Mouse (Mus musculus) hindbrain, embryonic 16.5 days (tissue): ENCODE results near the gene Nceh1. TPM values are rescaled to one million over a fixed set of nuclear protein-coding genes. Genes with fewer than 3 reads are reported as not detected.
"Not testable (repeated sequence)": the region's sequence is repeated elsewhere in the genome, so short reads cannot be mapped to it uniquely, and the experiment has no call there.

Experiments used
- ATAC-seq: fragments of 200-750 bp; cut with Nextera tagmentation; 2 replicates; pipeline ENCODE4 v1.8.0; 2017; ENCODE audit warnings: moderate TSS enrichment, moderate library complexity
- H3K27ac ChIP-seq: fragments of 300-500 bp; sonication (generic); 2 replicates; pipeline ENCODE4 v1.5.1; 2014; ENCODE audit warnings: low read depth, mild to moderate bottlenecking, control low read depth, low read length, moderate library complexity
- H3K27me3 ChIP-seq: fragments of 300-500 bp; sonication (generic); replicated peaks from 2 replicates; pipeline ENCODE4 v1.6.1; 2014; ENCODE audit warnings: low read length; ENCODE audit not compliant: control insufficient read depth, insufficient read depth
- H3K36me3 ChIP-seq: fragments of 300-500 bp; sonication (generic); 2 replicates; pipeline ENCODE4 v1.6.1; 2014; ENCODE audit warnings: mild to moderate bottlenecking, low read length, moderate library complexity, mixed read lengths; ENCODE audit not compliant: control insufficient read depth, insufficient read depth
- H3K4me1 ChIP-seq: fragments of 300-500 bp; sonication (generic); 2 replicates; pipeline ENCODE4 v1.6.1; 2014; ENCODE audit warnings: low read depth, low read length; ENCODE audit not compliant: control insufficient read depth, insufficient read depth
- H3K4me2 ChIP-seq: fragments of 300-500 bp; sonication (generic); 2 replicates; pipeline ENCODE4 v1.6.1; 2014; ENCODE audit warnings: mild to moderate bottlenecking, low read length, control low read depth, moderate library complexity
- H3K4me3 ChIP-seq: fragments of 300-500 bp; sonication (generic); 2 replicates; pipeline ENCODE4 v1.5.1; 2014; ENCODE audit warnings: mild to moderate bottlenecking, low read length, control low read depth, moderate library complexity
- H3K9ac ChIP-seq: fragments of 300-500 bp; sonication (generic); 2 replicates; pipeline ENCODE4 v1.6.1; 2014; ENCODE audit warnings: low read depth, mild to moderate bottlenecking, control low read depth, low read length, moderate library complexity
- H3K9me3 ChIP-seq: fragments of 300-500 bp; sonication (generic); 2 replicates; pipeline ENCODE4 v1.6.1; 2014; ENCODE audit warnings: mild to moderate bottlenecking, low read length, moderate library complexity; ENCODE audit not compliant: control insufficient read depth
- WGBS: fragments of 180-500 bp; shearing (Covaris S2); extraction: QIAGEN DNeasy Blood & Tissue Kit; methylation state at CpG from one replicate; pipeline ENCODE4 v1.1.7; 2014; 5-methylcytosine and 5-hydroxymethylcytosine counted together
- polyA plus RNA-seq: library from polyadenylated mRNA; unstranded; fragments of >200 nt; fragmentation: Nextera tagmentation; extraction: Ambion mirVana; gene quantifications from 2 replicates; pipeline ENCODE4 v1.2.1, GENCODE M21; 2015

Gene Nceh1
- polyA plus RNA-seq, 1 experiment from 2014 or later, result 25.1 TPM

GRCm38 (mm10) chr3:27283796-27284195 lies 101.0 kb downstream of the Nceh1 start:
- H3K9ac ChIP-seq, result no peak overlapping the region; the same call in 1 of the 2 replicates
- no peaks in the 10 kb centered on the region for H3K36me3 ChIP-seq
- H3K27ac ChIP-seq, result no peak overlapping the region
- no peaks in the 10 kb centered on the region for H3K9me3 ChIP-seq
- H3K27me3 ChIP-seq, result no peaks in the 10 kb centered on the region
- H3K4me1 ChIP-seq, result peaks cover 8% of the 10 kb centered on the region
- H3K4me3 ChIP-seq, result no peak overlapping the region; the same call in 1 of the 2 replicates
- no peak; the same call in 1 of the 2 replicates for ATAC-seq
- WGBS, result 40% methylated on average over 7 of the region's 7 CpGs
- peak overlapping the region; percentile 85 for H3K4me2 ChIP-seq

- WGBS, result 89% methylated on average over 5 of the region's 5 CpGs
- no peaks in the 10 kb centered on the region for H3K27me3 ChIP-seq
- H3K4me2 ChIP-seq, result no peak overlapping the region
- no peaks in the 10 kb centered on the region for H3K36me3 ChIP-seq
- ATAC-seq, result no peak
- peaks cover 8% of the 10 kb centered on the region for H3K4me1 ChIP-seq
- H3K9me3 ChIP-seq, result no peaks in the 10 kb centered on the region
- H3K9ac ChIP-seq, result no peak overlapping the region
- no peak overlapping the region for H3K27ac ChIP-seq
- H3K4me3 ChIP-seq, result no peak overlapping the region
Observed at GRCm38 (mm10) chr3:27284227-27284626, 101.5 kb downstream of the Nceh1 start.

GRCm38 (mm10) chr3:27285072-27285471 lies 102.3 kb downstream of the Nceh1 start:
- Histone ChIP-seq H3K27me3 (no peaks in the 10 kb centered on the region), H3K4me2 (no peak overlapping the region), H3K4me1 (peaks cover 8% of the 10 kb centered on the region), H3K4me3 (no peak overlapping the region), H3K36me3 (no peaks in the 10 kb centered on the region), H3K9me3 (no peaks in the 10 kb centered on the region), H3K27ac (no peak overlapping the region), H3K9ac (no peak overlapping the region)
- no peak for ATAC-seq
- WGBS, result 81% methylated on average over 9 of the region's 9 CpGs

- Histone ChIP-seq H3K27me3 (no peaks in the 10 kb centered on the region), H3K4me2 (no peak overlapping the region), H3K9ac (no peak overlapping the region), H3K9me3 (no peaks in the 10 kb centered on the region), H3K27ac (no peak overlapping the region), H3K36me3 (no peaks in the 10 kb centered on the region), H3K4me1 (peaks cover 2% of the 10 kb centered on the region), H3K4me3 (no peak overlapping the region)
- WGBS, result 81% methylated on average over 2 of the region's 2 CpGs
- ATAC-seq, result no peak
Observed at GRCm38 (mm10) chr3:27288301-27288700, 105.5 kb downstream of the Nceh1 start.

- no peaks in the 10 kb centered on the region for H3K4me1 ChIP-seq
- whole genome bisulfite sequencing, result 64% methylated on average over 8 of the region's 8 CpGs
- no peak overlapping the region for H3K9ac ChIP-seq
- H3K9me3 ChIP-seq, result no peaks in the 10 kb centered on the region
- no peaks in the 10 kb centered on the region for H3K36me3 ChIP-seq
- no peak overlapping the region for H3K27ac ChIP-seq
- H3K4me2 ChIP-seq, result no peak overlapping the region
- H3K4me3 ChIP-seq, result no peak overlapping the region
- no peak for ATAC-seq
- H3K27me3 ChIP-seq, result no peaks in the 10 kb centered on the region
Observed at GRCm38 (mm10) chr3:27288909-27289308, 106.1 kb downstream of the Nceh1 start.

GRCm38 (mm10) chr3:27290285-27290684 lies 107.5 kb downstream of the Nceh1 start:
- Histone ChIP-seq H3K27me3 (no peaks in the 10 kb centered on the region), H3K36me3 (no peaks in the 10 kb centered on the region), H3K4me3 (no peak overlapping the region), H3K9me3 (no peaks in the 10 kb centered on the region), H3K4me1 (no peaks in the 10 kb centered on the region), H3K27ac (no peak overlapping the region), H3K9ac (no peak overlapping the region), H3K4me2 (no peak overlapping the region)
- ATAC-seq, result no peak
- WGBS, result 80% methylated on average over 5 of the region's 5 CpGs

GRCm38 (mm10) chr3:27290945-27291344 lies 108.2 kb downstream of the Nceh1 start:
- H3K27ac ChIP-seq, H3K36me3 ChIP-seq, H3K4me3 ChIP-seq, H3K9me3 ChIP-seq, H3K4me2 ChIP-seq, ATAC-seq, H3K4me1 ChIP-seq, H3K27me3 ChIP-seq, H3K9ac ChIP-seq: not testable (repeated sequence)
- 93% methylated on average over 5 of the region's 5 CpGs for WGBS

- not testable (repeated sequence) for H3K27ac ChIP-seq, H3K9ac ChIP-seq, H3K36me3 ChIP-seq, H3K4me1 ChIP-seq, H3K4me3 ChIP-seq, H3K27me3 ChIP-seq, H3K9me3 ChIP-seq, H3K4me2 ChIP-seq, ATAC-seq
- 86% methylated on average over 4 of the region's 4 CpGs for WGBS
Observed at GRCm38 (mm10) chr3:27291411-27291810, 108.6 kb downstream of the Nceh1 start.

- peak; percentile 61; the same call in 1 of the 2 replicates for ATAC-seq
- H3K4me2 ChIP-seq, result no peak overlapping the region
- no peak overlapping the region for H3K4me3 ChIP-seq
- H3K36me3 ChIP-seq, result no peaks in the 10 kb centered on the region
- no peaks in the 10 kb centered on the region for H3K4me1 ChIP-seq
- no peaks in the 10 kb centered on the region for H3K9me3 ChIP-seq
- no peaks in the 10 kb centered on the region for H3K27me3 ChIP-seq
- H3K9ac ChIP-seq, result no peak overlapping the region
- no peak overlapping the region for H3K27ac ChIP-seq
- WGBS, result 67% methylated on average over 7 of the region's 7 CpGs
Observed at GRCm38 (mm10) chr3:27293645-27294385, 111.0 kb downstream of the Nceh1 start.
